Mouse (Mus musculus) naive thymus-derived CD4-positive, alpha-beta T cell, adult 5 months (primary cell): ENCODE results near the gene Vcam1. TPM values are rescaled to one million over a fixed set of nuclear protein-coding genes. Genes with fewer than 3 reads are reported as not detected.

Source experiments
- polyA plus RNA-seq: library from polyadenylated mRNA; unstranded; fragments of 100-300 nt; shearing (Covaris generic); gene quantifications from one replicate; pipeline ENCODE4 v1.2.1, GENCODE M21; 2017

Gene Vcam1
- polyA plus RNA-seq: 0.15 TPM

DNA sequence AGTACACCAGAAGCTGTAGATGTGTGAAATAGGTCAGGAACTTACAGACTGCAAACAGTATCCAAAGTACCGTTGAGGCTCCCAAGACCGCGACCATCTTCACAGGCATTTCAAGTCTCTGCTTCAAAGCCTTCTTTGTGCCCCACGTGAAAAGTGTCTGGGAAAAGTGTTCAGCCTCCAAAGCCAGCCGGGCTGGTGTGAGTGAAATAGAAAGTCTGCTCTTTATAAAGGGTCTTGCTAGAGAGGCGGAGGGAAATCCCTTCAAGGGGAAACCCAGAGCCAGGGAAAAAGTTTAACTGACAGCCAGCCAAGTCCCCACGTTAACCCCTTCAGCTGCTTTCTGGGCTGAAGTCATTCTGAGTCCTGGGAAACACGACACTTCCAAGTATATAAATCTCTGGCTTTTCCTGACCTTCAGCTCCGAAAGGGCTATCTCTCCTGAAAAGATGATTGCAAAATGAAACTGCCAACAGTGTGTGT is at the start of gene Vcam1:
Gene Vcam1 (minus strand): TSS at position 430 of the 480 bp plus-strand sequence.

Other genes starting within 250 kb of the Vcam1 start
- 145 TPM for gene Dph5, start 241.9 kb downstream of the Vcam1 start, polyA plus RNA-seq
- 80.7 TPM for gene Slc30a7, start 122.3 kb downstream of the Vcam1 start, polyA plus RNA-seq
- gene Extl2, start 122.2 kb downstream of the Vcam1 start, polyA plus RNA-seq: 6.0 TPM
- not detected for gene Gpr88, start 123.8 kb upstream of the Vcam1 start, polyA plus RNA-seq